Mouse (Mus musculus) testis, adult 2 months (tissue): ENCODE results near the gene Slit3.

Experiments
- CTCF ChIP-seq: fragments of 200-500 bp; IDR thresholded peaks from 2 replicates; pipeline ENCODE4 v1.5.1; 2012; ENCODE audit warnings: low read depth, mild to moderate bottlenecking, inconsistent platforms, low read length, moderate library complexity; ENCODE audit not compliant: control insufficient read depth, insufficient read depth, insufficient replicate concordance
- POLR2A ChIP-seq: fragments of 200-500 bp; IDR thresholded peaks from 2 replicates; pipeline ENCODE4 v1.6.1; 2012; ENCODE audit warnings: low read depth, mild to moderate bottlenecking, inconsistent platforms, low read length, moderate library complexity; ENCODE audit not compliant: control insufficient read depth

GRCm38 (mm10) chr11:35491701-35492100 is 370.7 kb downstream of the Slit3 start:
- TF ChIP-seq POLR2A = no peak
- no peak for TF ChIP-seq CTCF
